Mouse (Mus musculus) c-Kit-negative CD71-positive TER-119-positive erythroid progenitor cells, embryonic 14.5 days (primary cell): Measurements from ENCODE around the gene A130010J15Rik.

Source experiments
- DNase-seq: peaks from one replicate; pipeline ENCODE4 v3.0.0-alpha.2; 2013; ENCODE audit warnings: low read depth, low spot score

The A130010J15Rik gene

GRCm38 (mm10) chr1:193200640-193201382, 33.0 kb downstream of the A130010J15Rik start:
- no peak for DNase-seq

- DNase-seq = no peak
Observed at GRCm38 (mm10) chr1:193201383-193201778, 33.5 kb downstream of the A130010J15Rik start, which contains the start of gene Traf3ip3. Traf3ip3 (minus strand) TSS chr1:193201703.

- no peak for DNase-seq
Observed at GRCm38 (mm10) chr1:193203821-193204220, 36.0 kb downstream of the A130010J15Rik start.

GRCm38 (mm10) chr1:193205431-193205830, 37.6 kb downstream of the A130010J15Rik start:
- DNase-seq = no peak

DNA sequence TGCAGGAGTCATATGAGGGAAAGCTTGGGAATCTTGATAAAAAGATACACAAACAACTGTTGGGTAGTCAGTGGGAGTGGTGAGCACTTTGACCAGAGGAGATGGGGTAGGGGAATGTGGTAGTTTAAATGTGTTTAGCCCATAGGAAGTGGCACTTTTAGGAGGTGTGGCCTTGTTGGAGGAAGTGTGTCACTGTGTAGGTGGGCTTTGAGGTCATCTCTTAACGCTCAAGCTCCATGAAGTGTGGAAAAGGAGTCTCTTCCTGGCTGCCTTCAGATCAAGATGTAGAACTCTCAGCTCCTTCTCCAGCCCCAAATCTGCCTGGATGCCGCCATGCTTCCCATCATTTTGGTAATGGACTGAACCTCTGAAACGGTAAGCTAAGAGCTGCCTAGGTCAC, 39.7 kb downstream of the A130010J15Rik start, which contains the start of gene Lamb3:
Gene Lamb3, plus strand, starts transcription at position 197 of the 400 bp plus-strand sequence.
- no peak for DNase-seq

DNA sequence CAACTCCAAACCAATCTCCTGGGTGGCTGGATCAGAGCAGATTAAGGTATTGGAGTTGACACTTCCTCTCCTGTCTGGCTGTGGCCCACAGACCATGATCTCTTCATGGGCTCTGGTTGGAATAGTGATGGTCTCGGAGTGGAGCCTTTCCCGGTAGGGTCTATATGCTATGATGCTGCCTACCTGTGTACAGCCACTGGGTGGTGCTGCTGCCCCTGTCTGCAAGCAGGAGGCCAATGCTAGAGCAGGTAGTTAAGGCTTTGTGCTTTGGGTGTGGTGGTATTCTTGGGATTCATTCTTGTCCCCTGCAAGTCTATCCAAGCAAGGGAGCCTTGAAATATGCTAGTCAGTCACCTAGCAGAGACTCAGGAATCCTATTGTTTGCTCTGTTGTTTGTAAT, 40.3 kb downstream of the A130010J15Rik start:
- DNase-seq = no peak

- no peak for DNase-seq
Observed at GRCm38 (mm10) chr1:193211371-193211770, 43.5 kb downstream of the A130010J15Rik start.

- no peak for DNase-seq
Observed at GRCm38 (mm10) chr1:193214053-193214452, 46.2 kb downstream of the A130010J15Rik start.

DNA sequence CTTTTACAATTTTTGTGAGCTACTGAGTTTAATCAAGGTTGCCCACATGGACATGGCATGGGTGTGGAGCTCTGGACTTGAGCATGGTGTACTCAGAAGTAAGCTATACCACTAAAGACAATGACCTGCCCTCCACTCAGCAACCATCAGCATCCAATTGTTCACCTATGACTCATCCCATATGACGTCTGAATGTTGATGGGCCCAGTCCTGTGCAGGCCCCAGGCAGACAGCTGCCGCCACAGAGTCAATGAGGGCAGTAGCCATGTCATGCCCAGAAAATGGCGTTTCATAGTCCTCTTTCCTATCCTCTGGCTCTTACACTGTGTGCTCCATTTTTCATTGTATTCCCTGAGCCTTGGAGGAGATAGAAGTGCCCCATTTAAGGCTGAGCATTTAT, 48.2 kb downstream of the A130010J15Rik start:
- DNase-seq = no peak

DNA sequence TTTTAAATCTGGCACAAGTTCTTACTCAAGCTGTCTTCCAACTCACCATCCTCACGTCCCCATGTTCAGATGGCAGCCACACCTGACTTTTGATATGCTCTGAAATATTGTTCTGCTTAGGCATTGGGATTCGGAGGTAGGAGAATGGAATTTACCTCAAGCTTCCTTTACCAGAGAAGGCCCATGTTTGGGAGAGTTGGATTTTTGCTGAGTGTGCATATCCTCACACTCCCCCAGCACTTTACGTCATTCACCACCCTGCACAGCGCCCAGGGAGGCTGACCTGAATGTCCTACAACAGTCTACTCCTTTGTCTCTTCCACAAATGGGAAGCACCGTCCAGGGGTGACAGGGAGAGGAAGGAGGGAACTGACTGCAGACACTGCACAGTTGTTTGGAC, 52.6 kb downstream of the A130010J15Rik start:
- no peak for DNase-seq

DNA sequence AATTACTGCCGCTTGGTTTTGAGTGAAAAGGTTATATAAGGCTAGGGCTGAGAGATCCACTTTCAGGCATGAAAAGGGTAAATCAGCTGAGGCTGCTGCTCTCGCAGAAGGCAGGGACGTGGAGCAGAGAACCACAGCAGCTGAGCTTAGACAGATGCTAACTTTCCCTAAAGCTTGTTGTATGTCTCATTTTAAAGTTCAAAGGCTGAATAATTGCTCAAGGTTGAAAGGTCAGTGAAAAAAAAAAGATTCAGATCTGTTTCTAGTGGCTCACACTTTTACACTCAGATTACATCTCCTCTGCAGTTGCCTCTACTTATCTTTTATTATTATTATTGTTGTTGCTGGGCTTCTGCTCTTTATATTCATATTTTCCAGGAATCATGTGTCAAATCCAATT, 57.7 kb downstream of the A130010J15Rik start:
- DNase-seq = no peak

- no peak for DNase-seq
Observed at GRCm38 (mm10) chr1:193226114-193226513, 58.3 kb downstream of the A130010J15Rik start.

GRCm38 (mm10) chr1:193226724-193227522, 59.1 kb downstream of the A130010J15Rik start:
- DNase-seq = no peak
